Mouse (Mus musculus) thymus, adult 2 months (tissue): ENCODE measurements at regions not wholly inside any gene's neighbourhood (a gene's known extent, or its start where the extent isn't known, plus 50 kb on each side); places are given as distances from the start of the nearest gene placed in this dataset.

Source experiments
- DNase-seq: peaks from one replicate; pipeline ENCODE4 v3.0.0; 2021
- H3K27ac ChIP-seq: fragments of 200-500 bp; 2 replicates; pipeline ENCODE4 v1.5.1; 2012; ENCODE audit warnings: low read length, control low read depth; ENCODE audit not compliant: control insufficient read depth, insufficient read depth
- H3K27me3 ChIP-seq: fragments of 200-500 bp; 2 replicates; pipeline ENCODE4 v1.6.1; 2012; ENCODE audit warnings: mild to moderate bottlenecking, low read length, moderate library complexity, mixed read lengths; ENCODE audit not compliant: control insufficient read depth, insufficient read depth
- H3K36me3 ChIP-seq: fragments of 200-500 bp; 2 replicates; pipeline ENCODE4 v1.6.1; 2012; ENCODE audit warnings: mild to moderate bottlenecking, low read length, moderate library complexity; ENCODE audit not compliant: control insufficient read depth, insufficient read depth
- H3K4me1 ChIP-seq: fragments of 200-500 bp; replicated peaks from 2 replicates; pipeline ENCODE4 v1.6.1; 2012; ENCODE audit warnings: low read length; ENCODE audit not compliant: control insufficient read depth, insufficient read depth
- H3K4me3 ChIP-seq: fragments of 200-500 bp; 2 replicates; pipeline ENCODE4 v1.5.1; 2012; ENCODE audit warnings: mild to moderate bottlenecking, low read length, control low read depth, moderate library complexity; ENCODE audit not compliant: control insufficient read depth, insufficient read depth
- CTCF ChIP-seq: fragments of 200-500 bp; IDR thresholded peaks from 2 replicates; pipeline ENCODE4 v1.5.1; 2012; ENCODE audit warnings: mild to moderate bottlenecking, control low read depth, low read length, moderate library complexity, borderline replicate concordance; ENCODE audit not compliant: control insufficient read depth, poor library complexity, insufficient read depth; ENCODE audit errors: extremely low read depth
- POLR2A ChIP-seq: fragments of 200-500 bp; IDR thresholded peaks from 2 replicates; pipeline ENCODE4 v1.6.1; 2012; ENCODE audit warnings: mild to moderate bottlenecking, low read length, control low read depth, moderate library complexity; ENCODE audit not compliant: control insufficient read depth, poor library complexity, insufficient read depth; ENCODE audit errors: extremely low read depth
- WGBS: fragments of 180-500 bp; shearing (Covaris S2); methylation state at CpG from one replicate; pipeline ENCODE4 v1.1.7; 2018; 5-methylcytosine and 5-hydroxymethylcytosine counted together

GRCm38 (mm10) chr9:61601911-61602310 is 229.7 kb downstream of the Tle3 start:
- TF ChIP-seq CTCF = no peak
- no peak for TF ChIP-seq POLR2A
- Histone ChIP-seq H3K27ac (no peak overlapping the region), H3K36me3 (no peaks in the 10 kb centered on the region), H3K4me3 (no peak overlapping the region), H3K4me1 (no peaks in the 10 kb centered on the region), H3K27me3 (no peaks in the 10 kb centered on the region)
- no peak for DNase-seq
- WGBS = 96% methylated on average over 6 of the region's 6 CpGs

- DNase-seq = no peak
- H3K4me1 ChIP-seq = no peaks in the 10 kb centered on the region
- H3K27ac ChIP-seq = no peak overlapping the region
- H3K4me3 ChIP-seq = no peak overlapping the region
- TF ChIP-seq CTCF = no peak
- TF ChIP-seq POLR2A = no peak
- 93% methylated on average over 7 of the region's 7 CpGs for WGBS
- no peaks in the 10 kb centered on the region for H3K27me3 ChIP-seq
- no peaks in the 10 kb centered on the region for H3K36me3 ChIP-seq
These were observed 225.1 kb downstream of the Tle3 start for GRCm38 (mm10) chr9:61597287-61597686.

DNA sequence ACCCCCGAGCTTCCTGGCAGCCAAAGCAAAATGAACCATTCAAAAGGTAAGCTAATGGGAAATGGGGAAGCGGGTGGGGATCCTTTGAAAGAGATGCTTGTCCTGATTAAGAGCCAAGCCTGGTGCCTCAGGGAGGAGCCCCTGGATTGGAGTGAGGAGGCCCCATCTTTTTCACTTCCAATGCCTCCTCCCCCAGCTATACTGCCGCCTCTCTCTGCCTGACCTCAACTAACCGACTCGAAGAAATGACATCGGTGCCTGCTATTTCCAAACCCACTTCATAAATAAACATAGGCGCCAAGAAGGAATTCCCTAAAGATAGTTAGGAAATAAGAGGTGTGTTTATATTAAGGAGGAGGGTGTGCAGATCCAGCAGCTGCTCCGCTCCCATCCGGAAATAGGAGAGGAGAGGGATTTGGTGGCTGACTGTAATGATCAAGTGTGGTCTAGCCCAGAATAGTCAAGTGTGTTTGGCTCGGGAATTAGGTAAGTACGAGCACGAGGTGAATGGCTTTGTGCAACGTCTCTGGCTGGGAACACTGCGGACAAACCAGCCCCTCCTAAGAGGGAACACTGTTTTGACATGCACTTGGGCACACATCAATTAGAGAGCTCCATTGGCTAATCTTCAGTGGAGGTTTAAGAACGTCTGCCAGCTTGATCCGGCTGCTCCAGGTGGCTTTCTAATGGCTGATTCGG is 224.4 kb downstream of the Tle3 start:
- no peaks in the 10 kb centered on the region for H3K36me3 ChIP-seq
- DNase-seq = no peak
- 88% methylated on average over 17 of the region's 17 CpGs for WGBS
- TF ChIP-seq POLR2A = no peak
- no peak for TF ChIP-seq CTCF
- no peaks in the 10 kb centered on the region for H3K4me1 ChIP-seq
- H3K27ac ChIP-seq = no peak overlapping the region
- no peak overlapping the region for H3K4me3 ChIP-seq
- no peaks in the 10 kb centered on the region for H3K27me3 ChIP-seq

- WGBS = 91% methylated on average over 9 of the region's 9 CpGs
- Histone ChIP-seq H3K36me3 (no peaks in the 10 kb centered on the region), H3K27me3 (no peaks in the 10 kb centered on the region), H3K4me1 (no peaks in the 10 kb centered on the region), H3K27ac (no peak overlapping the region), H3K4me3 (no peak overlapping the region)
- DNase-seq = no peak
- no peak for TF ChIP-seq POLR2A
- no peak for TF ChIP-seq CTCF
These were observed 223.2 kb downstream of the Tle3 start for GRCm38 (mm10) chr9:61595170-61595967.

GRCm38 (mm10) chr9:61593991-61594390 is 221.8 kb downstream of the Tle3 start:
- Histone ChIP-seq H3K36me3 (no peaks in the 10 kb centered on the region), H3K4me3 (no peak overlapping the region), H3K27ac (no peak overlapping the region), H3K27me3 (no peaks in the 10 kb centered on the region), H3K4me1 (no peaks in the 10 kb centered on the region)
- TF ChIP-seq CTCF = no peak
- TF ChIP-seq POLR2A = no peak
- DNase-seq = no peak
- 91% methylated on average over 6 of the region's 6 CpGs for WGBS

GRCm38 (mm10) chr9:61589727-61590299 is 217.6 kb downstream of the Tle3 start:
- Histone ChIP-seq H3K4me3 (no peak overlapping the region), H3K36me3 (no peaks in the 10 kb centered on the region), H3K27me3 (no peaks in the 10 kb centered on the region), H3K4me1 (no peaks in the 10 kb centered on the region), H3K27ac (no peak overlapping the region)
- WGBS = 91% methylated on average over 10 of the region's 10 CpGs
- DNase-seq = no peak
- no peak for TF ChIP-seq CTCF
- no peak for TF ChIP-seq POLR2A
